Mouse (Mus musculus) liver, embryonic 14 days (tissue): Measurements from ENCODE around the gene Gm14406. TPM values are rescaled to one million over a fixed set of nuclear protein-coding genes. Genes with fewer than 3 reads are reported as not detected.

Experiments used
- polyA plus RNA-seq: library from polyadenylated mRNA; depleted of rRNA; stranded (reverse); fragments of >200 nt; gene quantifications from 2 replicates; pipeline ENCODE4 v1.2.3, GENCODE M21; 2012; rRNA removed

The Gm14406 gene
- polyA plus RNA-seq, result not detected in 2 replicates

DNA sequence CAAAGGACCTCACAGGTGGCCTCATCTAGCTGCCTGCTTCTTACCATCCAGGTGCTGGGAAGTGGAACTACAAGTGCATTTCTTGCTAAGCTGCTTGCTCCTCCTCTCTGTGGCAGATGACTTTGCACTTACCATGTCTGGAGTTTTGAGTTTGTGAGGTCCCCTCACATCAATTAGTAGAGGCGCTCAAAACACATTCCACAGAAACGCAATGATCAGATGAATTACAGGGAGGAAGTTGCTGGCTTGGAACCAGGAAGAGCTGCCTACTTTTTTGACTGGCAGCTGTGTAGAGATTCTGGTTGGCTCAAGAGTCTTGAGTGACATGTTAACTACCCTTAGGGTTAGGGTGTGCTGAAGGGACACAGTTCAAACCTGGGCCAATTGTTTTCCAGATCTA lies at the start of gene Gm14406:
Gene Gm14406 (minus strand): TSS at position 213 of the 400 bp plus-strand sequence.

Other genes starting within 250 kb of the Gm14406 start
- 0.92 and 1.2 TPM in 2 replicates for gene Gm14418, start 179.9 kb downstream of the Gm14406 start, polyA plus RNA-seq
- gene Zfp970, start 113.5 kb downstream of the Gm14406 start, polyA plus RNA-seq, result 3.5 and 3.8 TPM in 2 replicates
- gene Gm14403, start 80.0 kb downstream of the Gm14406 start, polyA plus RNA-seq, result 0.91 and 1.1 TPM in 2 replicates
- gene Gm14322, start 181.1 kb upstream of the Gm14406 start, polyA plus RNA-seq, result 0.80 and 1.0 TPM in 2 replicates